Mouse (Mus musculus) kidney, embryonic 14.5 days (tissue): ENCODE results near the gene 0610040J01Rik. TPM values are rescaled to one million over a fixed set of nuclear protein-coding genes. Genes with fewer than 3 reads are reported as not detected.

Source experiments
- ATAC-seq: fragments of 200-750 bp; cut with Nextera tagmentation; 2 replicates; pipeline ENCODE4 v1.8.0; 2017; ENCODE audit warnings: moderate number of reproducible peaks, mild to moderate bottlenecking, moderate TSS enrichment, moderate library complexity; ENCODE audit not compliant: low FRiP score, low TSS enrichment
- H3K27ac ChIP-seq: fragments of 300-500 bp; sonication (generic); 2 replicates; pipeline ENCODE4 v1.5.1; 2014; ENCODE audit warnings: low read depth, mild to moderate bottlenecking, low read length, moderate library complexity, mixed read lengths
- H3K27me3 ChIP-seq: fragments of 300-500 bp; sonication (generic); 2 replicates; pipeline ENCODE4 v1.6.1; 2014; ENCODE audit warnings: mild to moderate bottlenecking, low read length; ENCODE audit not compliant: control insufficient read depth, insufficient read depth
- H3K36me3 ChIP-seq: fragments of 300-500 bp; sonication (generic); 2 replicates; pipeline ENCODE4 v1.6.1; 2014; ENCODE audit warnings: low read length, mixed read lengths; ENCODE audit not compliant: control insufficient read depth, insufficient read depth
- H3K4me1 ChIP-seq: fragments of 300-500 bp; sonication (generic); 2 replicates; pipeline ENCODE4 v1.6.1; 2014; ENCODE audit warnings: low read length, mixed read lengths; ENCODE audit not compliant: control insufficient read depth, insufficient read depth
- H3K4me2 ChIP-seq: fragments of 300-500 bp; sonication (generic); replicated peaks from 2 replicates; pipeline ENCODE4 v1.6.1; 2014; ENCODE audit warnings: low read depth, mild to moderate bottlenecking, low read length
- H3K4me3 ChIP-seq: fragments of 300-500 bp; sonication (generic); 2 replicates; pipeline ENCODE4 v1.5.1; 2014; ENCODE audit warnings: mild to moderate bottlenecking, low read length
- H3K9ac ChIP-seq: fragments of 300-500 bp; sonication (generic); 2 replicates; pipeline ENCODE4 v1.6.1; 2014; ENCODE audit warnings: low read depth, mild to moderate bottlenecking, low read length, moderate library complexity
- H3K9me3 ChIP-seq: fragments of 300-500 bp; sonication (generic); 2 replicates; pipeline ENCODE4 v1.6.1; 2016; ENCODE audit warnings: low read length; ENCODE audit not compliant: control insufficient read depth
- WGBS: fragments of 180-500 bp; shearing (Covaris S2); extraction: QIAGEN DNeasy Blood & Tissue Kit; methylation state at CpG from one replicate; pipeline ENCODE4 v1.1.7; 2014; 5-methylcytosine and 5-hydroxymethylcytosine counted together
- polyA plus RNA-seq: library from polyadenylated mRNA; unstranded; fragments of >200 nt; fragmentation: Nextera tagmentation; extraction: Ambion mirVana; gene quantifications from 2 replicates; pipeline ENCODE4 v1.2.1, GENCODE M21; 2014

Gene 0610040J01Rik
- polyA plus RNA-seq, 1 experiment from 2014 or later = 33.2 TPM

DNA sequence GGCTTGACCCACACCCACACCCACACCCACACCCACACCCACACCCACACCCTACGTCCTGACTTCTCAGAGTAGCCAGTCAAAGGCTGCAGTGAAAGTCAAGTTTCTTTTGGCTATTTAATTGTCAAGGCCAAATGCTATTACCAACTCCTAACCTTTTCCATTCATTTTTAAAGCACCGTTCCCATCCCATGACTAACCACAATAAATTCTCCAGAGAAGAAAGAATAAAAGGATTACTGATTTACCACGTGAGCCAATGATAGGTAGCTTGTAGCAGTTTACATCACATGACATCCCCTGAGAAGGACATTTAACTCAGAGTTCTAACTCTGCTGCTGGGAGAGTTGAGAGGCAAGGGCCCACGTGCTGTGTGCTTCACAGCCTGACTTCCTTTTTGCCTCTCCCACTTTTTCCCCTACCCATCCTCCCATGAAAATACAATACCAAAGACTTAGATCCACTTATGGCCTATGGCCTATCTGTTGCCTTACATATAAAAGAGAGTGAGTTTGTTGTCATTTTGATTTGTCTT, 118.7 kb downstream of the 0610040J01Rik start:
- Histone ChIP-seq H3K9me3 (no peaks in the 10 kb centered on the region), H3K27ac (no peak overlapping the region), H3K36me3 (peaks cover 15% of the 10 kb centered on the region; the same call in 1 of the 2 replicates), H3K4me1 (peaks cover 6% of the 10 kb centered on the region; the same call in 1 of the 2 replicates), H3K9ac (no peak overlapping the region), H3K4me3 (no peak overlapping the region), H3K27me3 (no peaks in the 10 kb centered on the region), H3K4me2 (no peak overlapping the region)
- WGBS = 58% methylated on average over 4 of the region's 4 CpGs
- ATAC-seq = no peak

DNA sequence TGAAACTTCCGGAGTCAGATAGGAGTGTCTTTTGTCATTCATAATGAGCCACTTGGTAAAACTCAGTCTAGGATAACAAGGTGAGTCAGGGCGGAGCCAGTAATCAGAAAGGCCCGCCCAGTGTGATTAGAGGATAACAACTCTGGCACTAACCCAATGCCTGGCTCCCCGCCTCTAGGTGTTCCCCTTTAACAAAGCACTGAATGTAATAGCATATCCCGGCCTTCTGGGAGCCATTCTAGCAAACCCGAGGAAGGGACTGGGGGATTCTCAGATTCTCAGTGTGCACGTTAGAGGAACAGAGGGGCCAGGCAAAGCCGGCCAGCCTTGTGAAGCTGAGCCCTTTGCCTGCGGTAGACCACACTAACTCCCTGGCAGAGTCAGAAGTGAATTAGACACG, 120.7 kb downstream of the 0610040J01Rik start:
- Histone ChIP-seq H3K27me3 (no peaks in the 10 kb centered on the region), H3K36me3 (peaks cover 15% of the 10 kb centered on the region; the same call in 1 of the 2 replicates), H3K4me1 (peaks cover 6% of the 10 kb centered on the region), H3K9ac (no peak overlapping the region), H3K27ac (no peak overlapping the region), H3K9me3 (no peaks in the 10 kb centered on the region), H3K4me3 (no peak overlapping the region), H3K4me2 (no peak overlapping the region)
- no peak for ATAC-seq
- WGBS = 51% methylated on average over 10 of the region's 10 CpGs

DNA sequence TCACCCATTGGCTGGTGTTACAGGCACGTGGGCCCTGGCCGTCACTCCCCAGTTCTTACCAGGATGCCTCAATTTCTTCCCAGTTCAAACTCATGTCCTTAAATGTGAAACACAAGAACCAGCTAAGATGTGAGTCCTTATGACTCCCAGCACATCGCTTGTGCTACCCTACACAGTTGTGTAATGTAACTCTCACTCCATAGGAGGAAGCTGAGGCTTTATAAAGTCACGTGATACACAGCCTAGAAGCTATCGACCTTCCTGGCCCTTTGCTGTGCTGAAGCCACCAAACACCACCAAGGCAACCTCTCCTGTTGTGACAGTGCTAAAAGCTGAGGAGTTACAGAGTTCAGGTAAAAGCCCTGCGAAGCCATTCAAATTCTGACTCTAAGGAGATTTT, 123.4 kb downstream of the 0610040J01Rik start:
- no peak for ATAC-seq
- Histone ChIP-seq H3K4me2 (no peak overlapping the region), H3K9ac (no peak overlapping the region), H3K27ac (no peak overlapping the region), H3K9me3 (no peaks in the 10 kb centered on the region), H3K36me3 (peaks cover 4% of the 10 kb centered on the region; the same call in 1 of the 2 replicates), H3K4me3 (no peak overlapping the region), H3K27me3 (no peaks in the 10 kb centered on the region), H3K4me1 (peaks cover 6% of the 10 kb centered on the region)
- 89% methylated on average over 6 of the region's 6 CpGs for WGBS

DNA sequence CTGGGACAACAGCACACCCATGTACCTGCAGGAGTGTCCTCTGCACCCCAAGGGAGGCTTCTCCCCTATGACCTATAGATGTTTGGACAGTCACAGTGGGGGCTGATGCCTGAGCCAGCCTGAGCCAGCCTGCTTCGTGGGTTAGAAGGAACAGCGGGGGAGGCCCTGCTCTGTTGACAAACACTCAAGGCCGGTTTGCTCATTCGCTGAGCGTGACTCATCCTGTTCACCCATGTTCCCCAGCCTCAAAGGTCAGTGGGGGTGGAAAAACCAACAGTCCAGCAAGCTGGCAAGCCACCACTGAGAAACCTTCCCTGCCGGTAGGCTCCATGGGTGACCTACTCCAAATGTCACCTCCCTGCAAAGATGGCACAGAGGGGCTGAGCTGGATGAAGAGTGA, 124.6 kb downstream of the 0610040J01Rik start:
- Histone ChIP-seq H3K9ac (no peak overlapping the region), H3K27me3 (no peaks in the 10 kb centered on the region), H3K9me3 (no peaks in the 10 kb centered on the region), H3K36me3 (peaks cover 4% of the 10 kb centered on the region; the same call in 1 of the 2 replicates), H3K27ac (no peak overlapping the region), H3K4me1 (peaks cover 6% of the 10 kb centered on the region), H3K4me3 (no peak overlapping the region), H3K4me2 (no peak overlapping the region)
- peak; percentile 71 for ATAC-seq
- 31% methylated on average over 6 of the region's 6 CpGs for WGBS

DNA sequence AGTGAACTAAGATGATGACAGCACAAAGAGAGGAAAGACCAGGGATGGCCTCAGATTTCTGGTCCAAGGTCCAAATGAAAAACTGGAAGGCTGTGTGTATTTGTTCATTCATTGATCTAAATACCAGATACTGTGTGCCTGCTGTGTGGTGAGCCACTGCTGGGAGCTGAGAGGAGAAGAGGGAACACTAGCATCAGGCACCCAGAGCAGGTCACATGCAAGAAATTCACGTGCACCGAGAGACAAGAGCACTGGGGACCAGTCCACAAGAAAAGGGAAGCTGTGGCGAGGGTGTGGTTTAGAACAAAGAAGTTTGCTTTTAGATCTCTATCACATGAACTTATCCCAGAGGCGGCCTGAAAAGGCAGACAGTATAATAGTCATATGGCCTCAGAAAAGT, 126.4 kb downstream of the 0610040J01Rik start:
- H3K4me1 ChIP-seq = no peaks in the 10 kb centered on the region; the same call in 1 of the 2 replicates
- no peak for ATAC-seq
- no peak overlapping the region for H3K4me3 ChIP-seq
- no peak overlapping the region for H3K27ac ChIP-seq
- WGBS = 81% methylated on average over 4 of the region's 4 CpGs
- peaks cover 4% of the 10 kb centered on the region; the same call in 1 of the 2 replicates for H3K36me3 ChIP-seq
- H3K4me2 ChIP-seq = no peak overlapping the region
- no peaks in the 10 kb centered on the region for H3K9me3 ChIP-seq
- H3K27me3 ChIP-seq = no peaks in the 10 kb centered on the region
- no peak overlapping the region for H3K9ac ChIP-seq

DNA sequence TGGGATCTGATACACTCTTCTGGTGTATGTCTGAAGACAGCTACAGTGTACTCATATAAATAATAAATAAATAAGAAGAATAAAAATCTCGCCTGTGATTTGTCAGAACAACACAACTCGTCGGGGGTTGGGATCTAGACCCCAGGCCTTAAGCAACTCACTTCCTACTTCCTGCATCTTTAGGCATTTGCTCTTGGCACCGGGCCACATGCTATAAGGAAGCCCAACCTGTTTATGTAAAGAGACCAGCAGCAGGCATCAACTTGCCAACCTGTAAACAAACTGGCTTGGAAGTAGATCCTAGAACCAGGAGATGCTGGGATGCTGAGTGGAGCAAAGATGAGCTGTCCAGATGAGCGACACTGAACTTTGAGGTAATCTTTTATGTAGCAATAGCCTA, 129.7 kb downstream of the 0610040J01Rik start:
- Histone ChIP-seq H3K27me3 (no peaks in the 10 kb centered on the region), H3K27ac (no peak overlapping the region), H3K9me3 (no peaks in the 10 kb centered on the region), H3K9ac (no peak overlapping the region), H3K4me2 (no peak overlapping the region), H3K4me1 (no peaks in the 10 kb centered on the region; the same call in 1 of the 2 replicates), H3K36me3 (no peaks in the 10 kb centered on the region), H3K4me3 (no peak overlapping the region)
- no peak for ATAC-seq
- 81% methylated on average over 5 of the region's 5 CpGs for WGBS

DNA sequence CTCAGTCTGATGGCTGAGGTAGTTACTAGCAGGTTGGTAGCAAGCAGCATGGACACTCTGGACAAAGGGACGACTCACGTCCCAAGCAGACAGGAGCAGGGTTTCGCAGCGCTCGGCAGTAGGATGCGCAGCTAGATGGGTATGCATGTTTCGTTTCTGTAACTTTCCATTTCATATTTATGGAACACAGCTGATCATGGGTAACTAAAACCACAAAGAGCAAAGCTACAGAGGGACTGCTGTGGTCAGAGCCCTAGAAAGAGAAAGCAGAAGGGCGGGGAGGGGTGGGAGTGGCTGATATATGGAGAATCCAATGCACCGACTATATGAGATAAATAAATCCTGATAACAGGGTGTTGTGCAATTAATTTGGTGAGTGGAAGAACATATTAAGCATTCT, 131.1 kb downstream of the 0610040J01Rik start:
- no peaks in the 10 kb centered on the region for H3K9me3 ChIP-seq
- no peaks in the 10 kb centered on the region for H3K27me3 ChIP-seq
- WGBS = 88% methylated on average over 9 of the region's 9 CpGs
- H3K27ac ChIP-seq = no peak overlapping the region
- no peaks in the 10 kb centered on the region for H3K4me1 ChIP-seq
- H3K4me3 ChIP-seq = no peak overlapping the region
- H3K36me3 ChIP-seq = no peaks in the 10 kb centered on the region
- ATAC-seq = no peak
- H3K4me2 ChIP-seq = no peak overlapping the region
- no peak overlapping the region for H3K9ac ChIP-seq

DNA sequence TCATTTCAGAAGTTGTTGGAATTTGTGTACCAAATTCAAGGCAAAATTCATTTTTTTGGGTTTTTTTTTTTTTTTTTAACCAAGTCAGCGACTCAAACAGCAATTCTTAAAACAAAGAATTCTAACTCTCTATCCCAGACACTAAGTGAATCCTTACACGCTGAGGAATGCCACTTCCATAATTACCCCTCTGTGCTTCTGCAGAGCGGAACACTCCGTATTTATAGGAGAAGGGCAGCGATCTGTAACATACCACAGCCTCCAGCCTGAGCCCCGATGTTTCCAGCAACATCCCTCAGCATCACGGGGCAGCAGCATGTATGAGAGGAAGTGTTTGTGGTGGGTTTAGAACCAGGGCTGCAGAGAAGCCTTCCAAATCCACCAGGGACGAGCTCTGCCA, 135.4 kb downstream of the 0610040J01Rik start:
- Histone ChIP-seq H3K9ac (no peak overlapping the region), H3K27ac (no peak overlapping the region), H3K4me2 (no peak overlapping the region), H3K27me3 (no peaks in the 10 kb centered on the region), H3K9me3 (no peaks in the 10 kb centered on the region), H3K4me3 (no peak overlapping the region), H3K4me1 (peaks cover 16% of the 10 kb centered on the region), H3K36me3 (no peaks in the 10 kb centered on the region)
- 57% methylated on average over 8 of the region's 8 CpGs for WGBS
- ATAC-seq = no peak

DNA sequence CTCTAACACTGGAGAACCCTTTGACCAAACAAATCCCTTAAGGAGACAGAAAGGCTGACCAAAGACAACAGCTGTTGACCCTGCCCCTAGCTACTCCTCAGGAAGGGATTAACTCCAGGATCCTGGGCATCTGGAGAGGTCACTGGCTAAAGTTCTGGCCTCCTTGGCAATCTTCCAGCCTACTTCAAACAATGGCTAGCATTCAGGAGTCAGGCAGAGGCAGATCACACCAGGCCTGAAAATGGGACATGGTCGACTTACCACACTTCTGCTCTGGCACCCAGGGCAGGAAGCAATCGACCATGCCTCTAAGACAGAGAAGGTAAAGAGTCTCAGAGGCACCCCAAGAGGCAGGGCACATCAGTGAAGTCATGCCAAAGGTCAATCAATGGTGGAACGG, 137.0 kb downstream of the 0610040J01Rik start:
- Histone ChIP-seq H3K4me1 (peaks cover 16% of the 10 kb centered on the region), H3K27ac (peak overlapping the region; percentile 27; the same call in 1 of the 2 replicates)
- 19% methylated on average over 3 of the region's 3 CpGs for WGBS

More for the DNA sequence above, 137.0 kb downstream of the 0610040J01Rik start:
- Histone ChIP-seq H3K36me3 (no peaks in the 10 kb centered on the region), H3K9ac (no peak overlapping the region), H3K4me2 (no peak overlapping the region), H3K4me3 (no peak overlapping the region), H3K27me3 (no peaks in the 10 kb centered on the region), H3K9me3 (no peaks in the 10 kb centered on the region)
- peak; percentile 47; the same call in 1 of the 2 replicates for ATAC-seq
